In the genomic region with DNA sequence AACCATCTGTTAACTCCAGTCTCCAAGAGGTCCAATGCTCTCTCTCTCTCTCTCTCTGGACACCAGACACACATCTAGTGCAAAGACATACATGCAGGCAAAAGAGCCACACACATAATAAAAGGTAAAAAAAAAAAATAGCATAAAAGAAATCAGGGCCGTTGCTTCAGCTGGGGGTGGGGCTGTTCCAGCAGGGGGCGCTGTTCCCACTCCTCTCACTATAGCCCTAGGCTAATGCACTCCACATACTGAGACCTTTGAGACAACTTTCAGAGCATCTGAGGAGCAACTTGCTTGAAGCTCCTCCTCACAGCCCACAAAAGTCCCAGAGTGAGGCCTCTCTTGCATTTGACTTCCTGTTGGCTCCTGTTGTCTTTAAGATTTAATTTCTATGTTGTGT, we compare ENCODE assay signal across 9 mouse cellular contexts. TPM values are rescaled to one million over a fixed set of nuclear protein-coding genes. Genes with fewer than 3 reads are reported as not detected.
A peak's percentile ranks its signal among the peaks of the same experiment; 100 is the strongest.
DNase-seq lines count a peak whose midpoint lies in the region; ATAC-seq and TF ChIP-seq lines count a peak whose summit lies in the region.
"Had no signal": no experiment of that assay in that cellular context is flagged by ENCODE, and none has a peak within 500 bp of the region (broad histone marks: within the 10 kb centered on the region; RNA-seq: fewer than 3 reads in every experiment).

No protein-coding gene starts in this region.

- H3K4me2 ChIP-seq in intestine, postnatal 0 days (replicated peaks; ENCODE audit: low read depth): no peak overlapping the region
- no peak overlapping the region for H3K4me2 ChIP-seq in intestine, embryonic 15.5 days (replicated peaks)

- no peaks in the 10 kb centered on the region for H3K36me3 ChIP-seq in intestine, postnatal 0 days (ENCODE audit: control insufficient read depth, insufficient read depth)
- no peaks in the 10 kb centered on the region for H3K36me3 ChIP-seq in intestine, embryonic 15.5 days
- no peaks in the 10 kb centered on the region for H3K36me3 ChIP-seq in embryonic facial prominence, embryonic 10.5 days (replicated peaks)

- 23% methylated on average over 2 of the region's 2 CpGs for WGBS in intestine, postnatal 0 days
- 30% methylated on average over 2 of the region's 2 CpGs for WGBS in intestine, embryonic 15.5 days
- 30% methylated on average over 2 of the region's 2 CpGs for WGBS in embryonic facial prominence, embryonic 10.5 days

- DNase-seq in 3T3-L1 (ENCODE audit: low read depth, low spot score): peak; percentile 38
- DNase-seq in CD4-positive helper T cell, adult 2 months (ENCODE audit: low read depth, low spot score): peak; percentile 59
- DNase-seq in embryonic facial prominence, embryonic 10.5 days (ENCODE audit: low spot score): peak; percentile 54
- DNase-seq in frontal cortex, postnatal 25 days (ENCODE audit: low spot score in 2 of 2): no peak

- H3K4me3 ChIP-seq in intestine, postnatal 0 days (ENCODE audit: low read depth, low read length): no peak overlapping the region
- no peak overlapping the region for H3K4me3 ChIP-seq in intestine, embryonic 15.5 days (replicated peaks)
- H3K4me3 ChIP-seq in embryonic facial prominence, embryonic 10.5 days: no peak overlapping the region
- H3K4me3 ChIP-seq: myocyte had no signal

- peak; percentile 78 for TF ChIP-seq CTCF in intestine, postnatal 0 days (IDR thresholded peaks at IDR 0.05; ENCODE audit: low read depth)

- peaks cover 12% of the 10 kb centered on the region for H3K27me3 ChIP-seq in intestine, postnatal 0 days (replicated peaks; ENCODE audit: control insufficient read depth, insufficient read depth, low read length)
- peaks cover 9% of the 10 kb centered on the region for H3K27me3 ChIP-seq in intestine, embryonic 15.5 days (replicated peaks)
- peaks cover 27% of the 10 kb centered on the region for H3K27me3 ChIP-seq in embryonic facial prominence, embryonic 10.5 days (replicated peaks; ENCODE audit: low read depth, poor library complexity, severe bottlenecking)

- no peak overlapping the region for H3K9ac ChIP-seq in intestine, postnatal 0 days (ENCODE audit: low read depth, low read length)
- no peak overlapping the region for H3K9ac ChIP-seq in intestine, embryonic 15.5 days

- no peaks in the 10 kb centered on the region for H3K9me3 ChIP-seq in intestine, postnatal 0 days (ENCODE audit: control insufficient read depth)
- no peaks in the 10 kb centered on the region for H3K9me3 ChIP-seq in intestine, embryonic 15.5 days
- H3K9me3 ChIP-seq in embryonic facial prominence, embryonic 10.5 days: no peaks in the 10 kb centered on the region

- no peak overlapping the region for H3K27ac ChIP-seq in intestine, postnatal 0 days (ENCODE audit: low read depth, low read length)
- no peak overlapping the region for H3K27ac ChIP-seq in intestine, embryonic 15.5 days
- no peak overlapping the region for H3K27ac ChIP-seq in embryonic facial prominence, embryonic 10.5 days (replicated peaks)

- H3K4me1 ChIP-seq in intestine, postnatal 0 days (replicated peaks; ENCODE audit: control insufficient read depth, insufficient read depth, low read length): no peaks in the 10 kb centered on the region
- no peaks in the 10 kb centered on the region for H3K4me1 ChIP-seq in intestine, embryonic 15.5 days (replicated peaks)
- H3K4me1 ChIP-seq in embryonic facial prominence, embryonic 10.5 days: peaks cover 14% of the 10 kb centered on the region

- ATAC-seq in intestine, postnatal 0 days: no peak
- no peak for ATAC-seq in intestine, embryonic 15.5 days
- ATAC-seq in megakaryocyte, adult 5-6 weeks (ENCODE audit: poor library complexity, severe bottlenecking): peak; percentile 67
- ATAC-seq in inflammation-experienced regulatory T-cells, adult 6 months: no peak

RNA-seq across cellular contexts. Expression of a gene that starts 3.5 kb away (rescaled TPM):
- polyA plus RNA-seq in intestine, postnatal 0 days (2015; fragmentation: Nextera tagmentation; extraction: Ambion mirVana): not detected in 2 replicates
- polyA plus RNA-seq in intestine, embryonic 15.5 days (2015; fragmentation: Nextera tagmentation; extraction: Ambion mirVana): 0.45 and 0.62 TPM in 2 replicates
- polyA plus RNA-seq in embryonic facial prominence, embryonic 10.5 days (2016; fragmentation: Nextera tagmentation; extraction: Ambion mirVana): 0.57 TPM in 1 of 2 replicates, not detected in the other
- 0.85 and 1.1 TPM in 2 replicates for total RNA-seq in megakaryocyte, adult 5-6 weeks (2015)
- 3.4 and 6.4 TPM in 2 replicates for total RNA-seq in megakaryocyte, adult 5-6 weeks (2017)
- under 1 TPM in 1 of 3 experiments, not detected in 2; 0.41 TPM for polyA plus RNA-seq in inflammation-experienced regulatory T-cells, adult 6 months (2017; shearing (Covaris generic))

RNA-seq across cellular contexts. Expression of a gene that starts 36.4 kb away (rescaled TPM):
- polyA plus RNA-seq in intestine, postnatal 0 days (2015; fragmentation: Nextera tagmentation; extraction: Ambion mirVana): not detected in 2 replicates
- not detected in 2 replicates for polyA plus RNA-seq in intestine, embryonic 15.5 days (2015; fragmentation: Nextera tagmentation; extraction: Ambion mirVana)
- not detected in 2 replicates for polyA plus RNA-seq in embryonic facial prominence, embryonic 10.5 days (2016; fragmentation: Nextera tagmentation; extraction: Ambion mirVana)
- total RNA-seq in megakaryocyte, adult 5-6 weeks (2015): 1.1 and 1.8 TPM in 2 replicates
- total RNA-seq in megakaryocyte, adult 5-6 weeks (2017): 1.3 and 3.5 TPM in 2 replicates
- under 1 TPM in 2 of 3 experiments, not detected in 1; 0.26 to 0.63 TPM for polyA plus RNA-seq in inflammation-experienced regulatory T-cells, adult 6 months (2017; shearing (Covaris generic))
- polyA plus RNA-seq: myocyte had no signal

RNA-seq across cellular contexts. Expression of a gene that starts 53.9 kb away (rescaled TPM):
- 138 and 144 TPM in 2 replicates for polyA plus RNA-seq in intestine, postnatal 0 days (2015; fragmentation: Nextera tagmentation; extraction: Ambion mirVana)
- polyA plus RNA-seq in intestine, embryonic 15.5 days (2015; fragmentation: Nextera tagmentation; extraction: Ambion mirVana): 240 and 244 TPM in 2 replicates
- polyA plus RNA-seq in embryonic facial prominence, embryonic 10.5 days (2016; fragmentation: Nextera tagmentation; extraction: Ambion mirVana): 296 and 318 TPM in 2 replicates
- total RNA-seq in megakaryocyte, adult 5-6 weeks (2015): 354 and 364 TPM in 2 replicates
- total RNA-seq in megakaryocyte, adult 5-6 weeks (2017): 189 and 193 TPM in 2 replicates
- 10 to 100 TPM; 57.8 to 90.1 (median 81.4) TPM for polyA plus RNA-seq in inflammation-experienced regulatory T-cells, adult 6 months (2017; shearing (Covaris generic))

RNA-seq across cellular contexts. Expression of a gene that starts 54.3 kb away (rescaled TPM):
- polyA plus RNA-seq in intestine, postnatal 0 days (2015; fragmentation: Nextera tagmentation; extraction: Ambion mirVana): 1.5 and 1.9 TPM in 2 replicates
- 6.9 and 7.1 TPM in 2 replicates for polyA plus RNA-seq in intestine, embryonic 15.5 days (2015; fragmentation: Nextera tagmentation; extraction: Ambion mirVana)
- 4.9 and 5.1 TPM in 2 replicates for polyA plus RNA-seq in embryonic facial prominence, embryonic 10.5 days (2016; fragmentation: Nextera tagmentation; extraction: Ambion mirVana)
- total RNA-seq in megakaryocyte, adult 5-6 weeks (2015): 0.25 and 0.27 TPM in 2 replicates
- 0.16 and 0.22 TPM in 2 replicates for total RNA-seq in megakaryocyte, adult 5-6 weeks (2017)
- under 1 TPM in 1 of 3 experiments, not detected in 2; 0.09 TPM for polyA plus RNA-seq in inflammation-experienced regulatory T-cells, adult 6 months (2017; shearing (Covaris generic))

Comparison
In these comparisons a context has a peak if more than half of its experiments do, and no peak if none do; other contexts are left out.
1. DNase-seq: peak in 3T3-L1 (single experiment), CD4-positive helper T cell, adult 2 months (single experiment) and embryonic facial prominence, embryonic 10.5 days (single experiment); none in frontal cortex, postnatal 25 days (0 of 2).